Mouse (Mus musculus) stomach, postnatal 0 days (tissue): ENCODE results near the gene Tle2.

Experiments
- CTCF ChIP-seq: IDR thresholded peaks from 2 replicates; pipeline ENCODE4 v1.5.1; 2016; ENCODE audit warnings: antibody characterized with exemption, low read depth, mild to moderate bottlenecking, moderate library complexity
- EP300 ChIP-seq: optimal IDR thresholded peaks from 2 replicates; pipeline ENCODE3; 2016; ENCODE audit warnings: antibody characterized with exemption

- TF ChIP-seq CTCF (no peak), EP300 (no peak)
These were observed 53.5 kb downstream of the Tle2 start for GRCm38 (mm10) chr10:81627836-81628220.
